Mouse (Mus musculus) lung, embryonic 15.5 days (tissue): ENCODE results near the gene Nek1. TPM values are rescaled to one million over a fixed set of nuclear protein-coding genes. Genes with fewer than 3 reads are reported as not detected.

ENCODE experiments used
- ATAC-seq: fragments of 200-750 bp; cut with Nextera tagmentation; 2 replicates; pipeline ENCODE4 v1.8.0; 2017; ENCODE audit warnings: moderate number of reproducible peaks, borderline replicate concordance; ENCODE audit not compliant: low FRiP score, low TSS enrichment; ENCODE audit errors: extremely low read depth
- H3K27ac ChIP-seq: fragments of 300-500 bp; sonication (generic); 2 replicates; pipeline ENCODE4 v1.5.1; 2015; ENCODE audit warnings: moderate library complexity, mild to moderate bottlenecking, inconsistent platforms
- H3K27me3 ChIP-seq: fragments of 300-500 bp; sonication (generic); 2 replicates; pipeline ENCODE4 v1.6.1; 2015; ENCODE audit warnings: inconsistent platforms
- H3K36me3 ChIP-seq: fragments of 300-500 bp; sonication (generic); 2 replicates; pipeline ENCODE4 v1.6.1; 2015; ENCODE audit warnings: inconsistent platforms
- H3K4me1 ChIP-seq: fragments of 300-500 bp; sonication (generic); 2 replicates; pipeline ENCODE4 v1.6.1; 2015; ENCODE audit warnings: inconsistent platforms
- H3K4me2 ChIP-seq: fragments of 300-500 bp; sonication (generic); 2 replicates; pipeline ENCODE4 v1.6.1; 2015; ENCODE audit warnings: inconsistent platforms, mild to moderate bottlenecking, moderate library complexity
- H3K4me3 ChIP-seq: fragments of 300-500 bp; sonication (generic); 2 replicates; pipeline ENCODE4 v1.5.1; 2015; ENCODE audit warnings: mild to moderate bottlenecking, inconsistent platforms
- H3K9ac ChIP-seq: fragments of 300-500 bp; sonication (generic); 2 replicates; pipeline ENCODE4 v1.6.1; 2015; ENCODE audit warnings: inconsistent platforms
- H3K9me3 ChIP-seq: fragments of 300-500 bp; sonication (generic); 2 replicates; pipeline ENCODE4 v1.6.1; 2016; ENCODE audit warnings: inconsistent platforms
- WGBS: fragments of 180-500 bp; shearing (Covaris S2); methylation state at CpG from one replicate; pipeline ENCODE4 v1.1.7; 2015; 5-methylcytosine and 5-hydroxymethylcytosine counted together
- polyA plus RNA-seq: library from polyadenylated mRNA; unstranded; fragments of >200 nt; fragmentation: Nextera tagmentation; extraction: Ambion mirVana; gene quantifications from 2 replicates; pipeline ENCODE4 v1.2.1, GENCODE M21; 2015

Gene Nek1
- 15.9 and 18.0 TPM in 2 replicates for polyA plus RNA-seq

GRCm38 (mm10) chr8:60992910-60993638 lies at the start of gene Nek1:
Nek1 (plus strand) TSS chr8:60993195.
- WGBS: under 1% methylated on average over 54 of the region's 57 CpGs
- ATAC-seq: peak; percentile 97

GRCm38 (mm10) chr8:60947503-60947902 lies 45.5 kb upstream of the Nek1 start:
- H3K27me3 ChIP-seq: no peaks in the 10 kb centered on the region
- no peak for ATAC-seq
- no peak overlapping the region for H3K4me3 ChIP-seq
- H3K4me2 ChIP-seq: no peak overlapping the region
- H3K9ac ChIP-seq: no peak overlapping the region
- 0 out of 2 replicates have a peak, but pooled peaks cover 3% of the 10 kb centered on the region for H3K9me3 ChIP-seq
- H3K4me1 ChIP-seq: no peaks in the 10 kb centered on the region
- no peaks in the 10 kb centered on the region for H3K36me3 ChIP-seq
- H3K27ac ChIP-seq: no peak overlapping the region

More at GRCm38 (mm10) chr8:60992910-60993638, at the start of gene Nek1:
- H3K27me3 ChIP-seq: no peaks in the 10 kb centered on the region
- H3K4me3 ChIP-seq: peak within 1 kb of the TSS; percentile 70
- peak within 1 kb of the TSS; percentile 78 for H3K4me2 ChIP-seq
- H3K27ac ChIP-seq: peak within 1 kb of the TSS; percentile 94
- H3K9ac ChIP-seq: peak within 1 kb of the TSS; percentile 59
- H3K9me3 ChIP-seq: no peaks in the 10 kb centered on the region
- H3K4me1 ChIP-seq: peaks cover 6% of the 10 kb centered on the region
- no peaks in the 10 kb centered on the region for H3K36me3 ChIP-seq

GRCm38 (mm10) chr8:60949859-60950258 lies 43.1 kb upstream of the Nek1 start:
- no peaks in the 10 kb centered on the region for H3K36me3 ChIP-seq
- no peak overlapping the region for H3K4me2 ChIP-seq
- H3K9me3 ChIP-seq: no peaks in the 10 kb centered on the region
- 74% methylated on average over 4 of the region's 4 CpGs for WGBS
- H3K27me3 ChIP-seq: no peaks in the 10 kb centered on the region
- no peak for ATAC-seq
- H3K9ac ChIP-seq: no peak overlapping the region
- no peak overlapping the region for H3K4me3 ChIP-seq
- no peak overlapping the region for H3K27ac ChIP-seq
- peaks cover 2% of the 10 kb centered on the region; the same call in 1 of the 2 replicates for H3K4me1 ChIP-seq

- Histone ChIP-seq H3K9ac (no peak overlapping the region), H3K36me3 (no peaks in the 10 kb centered on the region), H3K4me2 (no peak overlapping the region), H3K9me3 (no peaks in the 10 kb centered on the region), H3K27me3 (no peaks in the 10 kb centered on the region), H3K4me3 (no peak overlapping the region), H3K4me1 (peaks cover 2% of the 10 kb centered on the region; the same call in 1 of the 2 replicates), H3K27ac (no peak overlapping the region)
- ATAC-seq: no peak
- 51% methylated on average over 4 of the region's 4 CpGs for WGBS
Observed at GRCm38 (mm10) chr8:60951271-60951670, 41.7 kb upstream of the Nek1 start.

- whole genome bisulfite sequencing: 96% methylated on average over 1 of the region's 1 CpGs
- no peak overlapping the region for H3K27ac ChIP-seq
- no peak overlapping the region for H3K4me3 ChIP-seq
- no peak for ATAC-seq
- no peak overlapping the region for H3K9ac ChIP-seq
- peaks cover 2% of the 10 kb centered on the region; the same call in 1 of the 2 replicates for H3K4me1 ChIP-seq
- H3K27me3 ChIP-seq: no peaks in the 10 kb centered on the region
- H3K36me3 ChIP-seq: no peaks in the 10 kb centered on the region
- no peak overlapping the region for H3K4me2 ChIP-seq
- H3K9me3 ChIP-seq: no peaks in the 10 kb centered on the region
Observed at GRCm38 (mm10) chr8:60951757-60952156, 41.2 kb upstream of the Nek1 start.

- H3K27me3 ChIP-seq: no peaks in the 10 kb centered on the region
- no peak overlapping the region for H3K4me3 ChIP-seq
- no peak overlapping the region for H3K27ac ChIP-seq
- no peaks in the 10 kb centered on the region for H3K36me3 ChIP-seq
- WGBS: 48% methylated on average over 5 of the region's 5 CpGs
- no peak for ATAC-seq
- no peak overlapping the region for H3K4me2 ChIP-seq
- H3K9me3 ChIP-seq: no peaks in the 10 kb centered on the region
- no peak overlapping the region for H3K9ac ChIP-seq
- peaks cover 2% of the 10 kb centered on the region; the same call in 1 of the 2 replicates for H3K4me1 ChIP-seq
Observed at GRCm38 (mm10) chr8:60952803-60953202, 40.2 kb upstream of the Nek1 start.

- no peaks in the 10 kb centered on the region for H3K27me3 ChIP-seq
- WGBS: 3% methylated on average over 15 of the region's 15 CpGs
Observed at GRCm38 (mm10) chr8:60954281-60955014, 38.5 kb upstream of the Nek1 start.

GRCm38 (mm10) chr8:60956847-60957246 lies 36.1 kb upstream of the Nek1 start:
- H3K36me3 ChIP-seq: no peaks in the 10 kb centered on the region
- H3K9me3 ChIP-seq: no peaks in the 10 kb centered on the region
- H3K9ac ChIP-seq: no peak overlapping the region
- H3K27ac ChIP-seq: no peak overlapping the region
- WGBS: 88% methylated on average over 7 of the region's 7 CpGs
- H3K4me1 ChIP-seq: peaks cover 2% of the 10 kb centered on the region; the same call in 1 of the 2 replicates
- no peaks in the 10 kb centered on the region for H3K27me3 ChIP-seq
- H3K4me2 ChIP-seq: no peak overlapping the region
- H3K4me3 ChIP-seq: no peak overlapping the region
- ATAC-seq: peak; percentile 25; the same call in 1 of the 2 replicates

More at GRCm38 (mm10) chr8:60954281-60955014, 38.5 kb upstream of the Nek1 start:
- H3K27ac ChIP-seq: peak overlapping the region; percentile 80
- no peak overlapping the region for H3K9ac ChIP-seq
- H3K36me3 ChIP-seq: no peaks in the 10 kb centered on the region
- ATAC-seq: peak; percentile 95
- peak overlapping the region; percentile 28 for H3K4me3 ChIP-seq
- H3K4me1 ChIP-seq: peaks cover 2% of the 10 kb centered on the region; the same call in 1 of the 2 replicates
- no peaks in the 10 kb centered on the region for H3K9me3 ChIP-seq
- H3K4me2 ChIP-seq: peak overlapping the region; percentile 55

- Histone ChIP-seq H3K27me3 (no peaks in the 10 kb centered on the region), H3K4me1 (no peaks in the 10 kb centered on the region), H3K9ac (no peak overlapping the region), H3K9me3 (no peaks in the 10 kb centered on the region), H3K36me3 (no peaks in the 10 kb centered on the region), H3K4me3 (no peak overlapping the region), H3K4me2 (no peak overlapping the region), H3K27ac (no peak overlapping the region)
- 88% methylated on average over 3 of the region's 3 CpGs for WGBS
- no peak for ATAC-seq
Observed at GRCm38 (mm10) chr8:60962763-60963162, 30.2 kb upstream of the Nek1 start.

GRCm38 (mm10) chr8:60963931-60964330 lies 29.1 kb upstream of the Nek1 start:
- 61% methylated on average over 2 of the region's 2 CpGs for WGBS
- H3K9ac ChIP-seq: no peak overlapping the region
- H3K4me2 ChIP-seq: no peak overlapping the region
- no peak for ATAC-seq
- H3K27me3 ChIP-seq: no peaks in the 10 kb centered on the region
- H3K27ac ChIP-seq: no peak overlapping the region
- no peaks in the 10 kb centered on the region for H3K4me1 ChIP-seq
- H3K4me3 ChIP-seq: no peak overlapping the region
- H3K9me3 ChIP-seq: no peaks in the 10 kb centered on the region
- no peaks in the 10 kb centered on the region for H3K36me3 ChIP-seq

- Histone ChIP-seq H3K27ac (no peak overlapping the region), H3K27me3 (no peaks in the 10 kb centered on the region), H3K4me1 (no peaks in the 10 kb centered on the region), H3K4me3 (no peak overlapping the region), H3K4me2 (no peak overlapping the region), H3K36me3 (no peaks in the 10 kb centered on the region), H3K9me3 (no peaks in the 10 kb centered on the region), H3K9ac (no peak overlapping the region)
- ATAC-seq: no peak
- 85% methylated on average over 4 of the region's 4 CpGs for whole genome bisulfite sequencing
Observed at GRCm38 (mm10) chr8:60964518-60964917, 28.5 kb upstream of the Nek1 start.

- Histone ChIP-seq H3K36me3 (no peaks in the 10 kb centered on the region), H3K4me2 (no peak overlapping the region), H3K4me1 (no peaks in the 10 kb centered on the region), H3K27ac (no peak overlapping the region), H3K27me3 (no peaks in the 10 kb centered on the region), H3K9ac (no peak overlapping the region), H3K9me3 (no peaks in the 10 kb centered on the region), H3K4me3 (no peak overlapping the region)
- WGBS: 28% methylated on average over 6 of the region's 6 CpGs
- ATAC-seq: no peak
Observed at GRCm38 (mm10) chr8:60965306-60965705, 27.7 kb upstream of the Nek1 start.
